Mouse (Mus musculus): ENCODE data around the gene Olfr507. TPM values are rescaled to one million over a fixed set of nuclear protein-coding genes. Genes with fewer than 3 reads are reported as not detected.

Olfr507 gene
- not detected for polyA plus RNA-seq (2017; shearing (Covaris generic))

GRCm38 (mm10) chr7:108621514-108621913, at the start of gene Olfr507:
Olfr507 (plus strand) TSS chr7:108621814.

GRCm38 (mm10) chr7:108610487-108610886, 11.1 kb upstream of the Olfr507 start, which contains the start of gene Olfr506:
Olfr506 (plus strand) TSS chr7:108610787.

GRCm38 (mm10) chr7:108629694-108630093, 8.1 kb downstream of the Olfr507 start, which contains the start of gene Olfr508:
Olfr508 (plus strand) TSS chr7:108629994.

GRCm38 (mm10) chr7:108651806-108652205, 30.2 kb downstream of the Olfr507 start, which contains the start of gene Olfr509:
Olfr509 (minus strand) TSS chr7:108651906.

GRCm38 (mm10) chr7:108666118-108666517, 44.5 kb downstream of the Olfr507 start, which contains the start of gene Olfr510:
Olfr510 (plus strand) TSS chr7:108666418.

Other genes with a start within 250 kb of the Olfr507 start
- gene Olfr495, start 228.6 kb upstream of the Olfr507 start, polyA plus RNA-seq (2017; shearing (Covaris generic)) = not detected
- gene Olfr497, start 201.4 kb upstream of the Olfr507 start, polyA plus RNA-seq (2017; shearing (Covaris generic)) = not detected
- gene Olfr498, start 156.5 kb upstream of the Olfr507 start, polyA plus RNA-seq (2017; shearing (Covaris generic)) = not detected
- gene Olfr502, start 96.7 kb upstream of the Olfr507 start, polyA plus RNA-seq (2017; shearing (Covaris generic)) = not detected
- not detected for gene Olfr503, start 77.3 kb upstream of the Olfr507 start, polyA plus RNA-seq (2017; shearing (Covaris generic))
- gene Olfr504, start 56.0 kb upstream of the Olfr507 start, polyA plus RNA-seq (2017; shearing (Covaris generic)) = not detected
- not detected for gene Olfr506, start 11.0 kb upstream of the Olfr507 start, polyA plus RNA-seq (2017; shearing (Covaris generic))
- gene Olfr508, start 8.2 kb downstream of the Olfr507 start, polyA plus RNA-seq (2017; shearing (Covaris generic)) = not detected
- gene Olfr509, start 30.1 kb downstream of the Olfr507 start, polyA plus RNA-seq (2017; shearing (Covaris generic)) = not detected
- gene Olfr510, start 44.6 kb downstream of the Olfr507 start, polyA plus RNA-seq (2017; shearing (Covaris generic)) = not detected
- not detected for gene Olfr512, start 91.5 kb downstream of the Olfr507 start, polyA plus RNA-seq (2017; shearing (Covaris generic))
- not detected for gene Olfr513, start 129.2 kb downstream of the Olfr507 start, polyA plus RNA-seq (2017; shearing (Covaris generic))
- gene Olfr514, start 204.2 kb downstream of the Olfr507 start, polyA plus RNA-seq (2017; shearing (Covaris generic)) = not detected
- not detected for gene Olfr516, start 228.7 kb downstream of the Olfr507 start, polyA plus RNA-seq (2017; shearing (Covaris generic))

All from naive thymus-derived CD4-positive, alpha-beta T cell, adult 5 months (primary cell).